Mouse (Mus musculus): ENCODE data around the gene Gm5108. TPM values are rescaled to one million over a fixed set of nuclear protein-coding genes. Genes with fewer than 3 reads are reported as not detected.

Gm5108 gene
- total and polyA plus RNA-seq, 3 experiments, result not detected

DNA sequence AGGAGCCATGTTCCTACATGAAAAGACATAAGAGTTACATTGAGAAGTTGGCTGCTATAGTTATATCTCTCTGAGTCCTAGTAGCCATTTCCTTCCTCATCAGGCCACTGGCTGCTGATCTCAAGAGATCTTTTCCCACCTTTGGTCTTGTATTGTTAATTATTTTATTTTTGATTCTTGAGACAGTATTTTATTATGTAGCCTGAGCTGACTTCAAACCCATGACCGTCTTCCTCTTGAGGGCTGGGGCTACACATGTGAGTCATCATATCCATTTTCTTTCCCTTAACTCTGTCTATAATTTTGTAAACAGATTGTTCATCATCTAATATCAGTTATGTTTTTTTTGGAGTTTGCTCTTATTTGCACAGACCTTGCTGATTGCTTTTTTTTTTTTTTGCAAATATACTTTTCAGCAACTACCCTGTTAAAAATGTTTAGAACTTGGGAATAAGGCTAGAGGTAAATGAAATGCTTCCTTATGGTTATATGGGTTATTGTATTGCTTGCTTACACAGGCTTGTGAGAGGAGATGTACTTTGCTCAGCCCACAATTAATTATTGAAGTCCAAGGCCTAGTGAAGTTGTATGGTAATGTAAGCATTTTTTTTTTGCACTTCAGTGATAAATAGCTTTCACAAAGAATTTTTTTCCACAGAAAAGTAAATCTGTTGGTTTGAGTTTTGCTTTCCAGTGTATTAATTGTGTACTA is 2.8 kb downstream of the Gm5108 start:
- no peak for DNase-seq
- 61% methylated on average over 1 of the region's 1 CpGs for WGBS
- H3K4me1 ChIP-seq (ENCODE audit: control insufficient read depth, insufficient read depth, low read length), result peaks cover 2% of the 10 kb centered on the region; the same call in 1 of the 2 replicates
- H3K36me3 ChIP-seq (ENCODE audit: control insufficient read depth, insufficient read depth, low read length), result no peaks in the 10 kb centered on the region
- intact Hi-C loops (cut with DNase I), result no loop called here
- no peak overlapping the region for H3K9ac ChIP-seq (ENCODE audit: low read depth, low read length)
- H3K27ac ChIP-seq, result no peak overlapping the region
- H3K4me3 ChIP-seq, result no peak overlapping the region
- no peaks in the 10 kb centered on the region; the same call in 1 of the 2 replicates for H3K27me3 ChIP-seq (ENCODE audit: control insufficient read depth, insufficient read depth, low read length)
- TF ChIP-seq POLR2A (IDR thresholded peaks at IDR 0.05; ENCODE audit: insufficient read depth, low read depth, low read length), result no peak
- H3K79me2 ChIP-seq (replicated peaks; ENCODE audit: control insufficient read depth, insufficient read depth, low read length), result no peaks in the 10 kb centered on the region

DNA sequence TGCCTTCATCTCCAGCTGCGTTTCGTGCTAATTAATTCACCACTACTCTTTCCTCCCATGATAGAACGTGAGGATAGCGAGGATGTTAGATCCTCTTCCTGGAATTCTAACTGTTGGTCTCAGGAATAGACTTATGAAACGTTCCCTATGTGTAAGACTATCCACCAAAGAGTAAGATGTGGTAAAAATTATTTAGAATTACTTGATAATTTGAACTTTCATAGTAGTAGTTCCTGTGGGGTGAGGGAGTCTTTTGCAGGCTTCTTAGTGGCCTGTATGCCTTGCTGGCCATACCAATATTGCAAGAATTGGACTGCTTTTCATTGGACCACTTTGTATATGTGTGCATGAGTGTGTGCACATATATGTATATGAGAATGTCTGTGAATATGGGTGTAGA is 4.9 kb downstream of the Gm5108 start, which contains the start of gene Gm21905:
Gene Gm21905, minus strand, starts transcription at position 101 of the 400 bp plus-strand sequence.
- no peaks in the 10 kb centered on the region for H3K79me2 ChIP-seq (replicated peaks; ENCODE audit: control insufficient read depth, insufficient read depth, low read length)
- H3K4me3 ChIP-seq, result no peak within 1 kb of the TSS
- H3K4me1 ChIP-seq (ENCODE audit: control insufficient read depth, insufficient read depth, low read length), result peaks cover 2% of the 10 kb centered on the region; the same call in 1 of the 2 replicates
- no peak within 1 kb of the TSS for H3K27ac ChIP-seq
- no peaks in the 10 kb centered on the region for H3K36me3 ChIP-seq (ENCODE audit: control insufficient read depth, insufficient read depth, low read length)
- H3K9ac ChIP-seq (ENCODE audit: low read depth, low read length), result no peak within 1 kb of the TSS
- H3K27me3 ChIP-seq (ENCODE audit: control insufficient read depth, insufficient read depth, low read length), result no peaks in the 10 kb centered on the region; the same call in 1 of the 2 replicates
- no peak for TF ChIP-seq CTCF (IDR thresholded peaks at IDR 0.05)
- TF ChIP-seq POLR2A (IDR thresholded peaks at IDR 0.05; ENCODE audit: insufficient read depth, low read depth, low read length), result no peak
- TF ChIP-seq EP300 (IDR thresholded peaks at IDR 0.05; ENCODE audit: insufficient read depth, low read depth, low read length), result no peak
- intact Hi-C loops (cut with DNase I), result no loop called here
- DNase-seq, result no peak
- WGBS, result 69% methylated on average over 5 of the region's 5 CpGs

DNA sequence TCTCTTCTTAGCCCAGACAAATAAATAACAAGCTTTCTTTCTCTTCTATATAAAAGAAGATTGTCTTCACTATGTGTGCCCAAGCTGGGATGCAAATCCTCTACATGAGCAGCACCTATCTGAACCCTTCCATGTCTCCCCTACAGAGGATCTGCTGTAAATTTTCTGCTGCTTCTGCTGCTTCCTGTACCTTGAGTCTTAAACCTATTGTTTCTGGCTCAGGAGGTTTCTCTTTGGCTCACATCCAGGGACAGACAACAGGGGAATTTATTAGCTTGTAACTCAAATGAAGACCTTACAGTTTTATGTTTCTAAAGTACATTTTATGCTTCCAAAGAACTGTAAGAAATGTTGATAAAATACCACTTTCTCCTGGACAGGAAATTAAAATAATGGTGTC is 5.5 kb downstream of the Gm5108 start:
- Histone ChIP-seq H3K27me3 (ENCODE audit: control insufficient read depth, insufficient read depth, low read length) (no peaks in the 10 kb centered on the region; the same call in 1 of the 2 replicates), H3K4me3 (no peak overlapping the region), H3K4me1 (ENCODE audit: control insufficient read depth, insufficient read depth, low read length) (peaks cover 2% of the 10 kb centered on the region; the same call in 1 of the 2 replicates), H3K79me2 (replicated peaks; ENCODE audit: control insufficient read depth, insufficient read depth, low read length) (no peaks in the 10 kb centered on the region), H3K9ac (ENCODE audit: low read depth, low read length) (no peak overlapping the region), H3K36me3 (ENCODE audit: control insufficient read depth, insufficient read depth, low read length) (no peaks in the 10 kb centered on the region), H3K27ac (no peak overlapping the region)
- TF ChIP-seq EP300 (IDR thresholded peaks at IDR 0.05; ENCODE audit: insufficient read depth, low read depth, low read length) (no peak), POLR2A (IDR thresholded peaks at IDR 0.05; ENCODE audit: insufficient read depth, low read depth, low read length) (no peak), CTCF (IDR thresholded peaks at IDR 0.05) (no peak)
- intact Hi-C loops (cut with DNase I), result no loop called here
- DNase-seq, result no peak

DNA sequence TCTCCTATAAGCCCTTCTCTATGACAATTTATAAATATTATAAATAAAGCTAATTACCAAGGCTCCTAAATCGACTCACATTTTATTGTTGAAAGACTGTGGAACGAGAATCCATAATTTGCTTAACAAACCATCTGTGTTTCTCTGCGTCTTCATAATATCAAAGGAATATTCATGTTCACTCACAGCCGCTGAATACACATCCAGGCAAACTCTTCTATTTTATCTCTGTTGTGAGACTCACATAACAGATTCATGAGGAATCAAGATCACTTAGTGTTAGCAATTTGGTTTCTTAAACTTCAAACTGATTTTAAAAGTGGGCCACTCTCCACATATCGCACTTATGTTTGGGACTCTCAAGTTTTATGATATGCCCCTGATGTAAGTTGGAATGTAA is 6.6 kb downstream of the Gm5108 start:
- H3K79me2 ChIP-seq (replicated peaks; ENCODE audit: control insufficient read depth, insufficient read depth, low read length), result no peaks in the 10 kb centered on the region
- H3K4me1 ChIP-seq (ENCODE audit: control insufficient read depth, insufficient read depth, low read length), result peaks cover under 1% of the 10 kb centered on the region; the same call in 1 of the 2 replicates
- H3K36me3 ChIP-seq (ENCODE audit: control insufficient read depth, insufficient read depth, low read length), result no peaks in the 10 kb centered on the region
- DNase-seq, result no peak
- no peak overlapping the region for H3K4me3 ChIP-seq
- TF ChIP-seq POLR2A (IDR thresholded peaks at IDR 0.05; ENCODE audit: insufficient read depth, low read depth, low read length), result no peak
- TF ChIP-seq CTCF (IDR thresholded peaks at IDR 0.05), result no peak
- no peak for TF ChIP-seq EP300 (IDR thresholded peaks at IDR 0.05; ENCODE audit: insufficient read depth, low read depth, low read length)
- 90% methylated on average over 5 of the region's 5 CpGs for WGBS
- intact Hi-C loops (cut with DNase I), result no loop called here
- no peak overlapping the region for H3K9ac ChIP-seq (ENCODE audit: low read depth, low read length)
- no peak overlapping the region for H3K27ac ChIP-seq
- H3K27me3 ChIP-seq (ENCODE audit: control insufficient read depth, insufficient read depth, low read length), result no peaks in the 10 kb centered on the region; the same call in 1 of the 2 replicates

DNA sequence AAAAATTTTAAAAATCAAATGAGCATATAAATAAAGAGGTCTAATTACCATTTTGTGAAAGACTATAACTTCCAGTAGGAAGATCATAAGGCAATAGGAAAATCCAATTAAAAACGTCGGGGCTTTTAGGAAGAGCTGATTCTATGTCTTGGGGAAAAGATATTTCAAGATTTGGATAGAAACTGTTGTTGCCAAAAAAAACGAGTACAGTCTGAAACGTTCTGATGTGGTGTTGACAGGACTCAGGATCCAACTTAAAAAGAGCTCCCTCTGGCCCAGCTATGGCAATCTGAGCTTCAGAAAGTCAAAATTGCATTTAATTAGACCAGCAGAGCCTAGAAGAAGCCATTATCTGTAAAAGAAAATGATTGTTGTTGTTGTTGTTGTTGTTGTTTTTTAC is 12.6 kb downstream of the Gm5108 start:
- DNase-seq, result no peak
- Histone ChIP-seq H3K79me2 (replicated peaks; ENCODE audit: control insufficient read depth, insufficient read depth, low read length) (no peaks in the 10 kb centered on the region), H3K9ac (ENCODE audit: low read depth, low read length) (no peak overlapping the region), H3K4me3 (no peak overlapping the region), H3K36me3 (ENCODE audit: control insufficient read depth, insufficient read depth, low read length) (no peaks in the 10 kb centered on the region), H3K27ac (no peak overlapping the region), H3K4me1 (ENCODE audit: control insufficient read depth, insufficient read depth, low read length) (no peaks in the 10 kb centered on the region), H3K27me3 (ENCODE audit: control insufficient read depth, insufficient read depth, low read length) (no peaks in the 10 kb centered on the region)
- intact Hi-C loops (cut with DNase I), result no loop called here
- WGBS, result 46% methylated on average over 4 of the region's 4 CpGs
- TF ChIP-seq CTCF (IDR thresholded peaks at IDR 0.05) (no peak), POLR2A (IDR thresholded peaks at IDR 0.05; ENCODE audit: insufficient read depth, low read depth, low read length) (no peak), EP300 (IDR thresholded peaks at IDR 0.05; ENCODE audit: insufficient read depth, low read depth, low read length) (no peak)

DNA sequence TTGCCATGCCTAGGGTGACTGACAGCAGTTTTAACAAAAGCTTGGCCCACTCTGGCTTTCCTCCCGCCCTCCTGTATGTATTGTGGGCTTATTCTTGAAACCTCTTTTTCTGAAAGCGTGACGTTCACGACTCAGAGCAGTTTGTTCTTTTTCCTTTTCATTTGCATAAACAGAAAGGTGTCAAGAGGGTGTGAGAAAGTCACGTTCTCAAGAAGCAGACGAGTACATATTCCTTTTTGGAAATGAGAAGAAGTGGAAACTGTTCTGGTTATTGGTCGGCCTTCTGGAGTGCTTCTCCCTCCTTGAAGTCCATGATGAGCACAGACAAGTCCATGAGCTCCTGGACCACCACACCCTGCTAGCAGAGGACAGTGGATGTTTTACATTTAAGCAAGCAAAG is 14.0 kb downstream of the Gm5108 start:
- Histone ChIP-seq H3K27me3 (ENCODE audit: control insufficient read depth, insufficient read depth, low read length) (no peaks in the 10 kb centered on the region), H3K4me1 (ENCODE audit: control insufficient read depth, insufficient read depth, low read length) (no peaks in the 10 kb centered on the region), H3K9ac (ENCODE audit: low read depth, low read length) (no peak overlapping the region), H3K27ac (no peak overlapping the region), H3K79me2 (replicated peaks; ENCODE audit: control insufficient read depth, insufficient read depth, low read length) (no peaks in the 10 kb centered on the region), H3K4me3 (no peak overlapping the region), H3K36me3 (ENCODE audit: control insufficient read depth, insufficient read depth, low read length) (no peaks in the 10 kb centered on the region)
- DNase-seq, result no peak
- intact Hi-C loops (cut with DNase I), result no loop called here
- no peak for TF ChIP-seq EP300 (IDR thresholded peaks at IDR 0.05; ENCODE audit: insufficient read depth, low read depth, low read length)
- TF ChIP-seq CTCF (IDR thresholded peaks at IDR 0.05), result no peak
- TF ChIP-seq POLR2A (IDR thresholded peaks at IDR 0.05; ENCODE audit: insufficient read depth, low read depth, low read length), result no peak
- WGBS, result 75% methylated on average over 7 of the region's 7 CpGs

Data from heart, adult 2 months (tissue).